Mouse (Mus musculus): ENCODE measurements around the gene Gm10409.
"Not testable (repeated sequence)": the region's sequence is repeated elsewhere in the genome, so short reads cannot be mapped to it uniquely, and the experiment has no call there.

GRCm38 (mm10) chr14:3394793-3395192, 17.6 kb upstream of the Gm10409 start, which contains the start of gene Gm10413:
- not testable (repeated sequence) for TF ChIP-seq POLR2A (IDR thresholded peaks at IDR 0.05; ENCODE audit: low read depth, low read length); CTCF (IDR thresholded peaks at IDR 0.05; ENCODE audit: extremely low read depth, insufficient read length, insufficient replicate concordance, low read depth, low read length)

Measured in small intestine, adult 2 months (tissue).